Mouse (Mus musculus) cerebellum, adult (tissue): ENCODE measurements at regions not wholly inside any gene's neighbourhood (a gene's known extent, or its start where the extent isn't known, plus 50 kb on each side); places are given as distances from the start of the nearest gene placed in this dataset.

Experiments
- ATAC-seq: cut with Nextera tagmentation; 2 replicates; pipeline ENCODE4 v1.9.2; 2017; ENCODE audit warnings: mild to moderate bottlenecking, moderate library complexity, mixed read lengths; ENCODE audit not compliant: insufficient number of reproducible peaks, low FRiP score, low TSS enrichment

DNA sequence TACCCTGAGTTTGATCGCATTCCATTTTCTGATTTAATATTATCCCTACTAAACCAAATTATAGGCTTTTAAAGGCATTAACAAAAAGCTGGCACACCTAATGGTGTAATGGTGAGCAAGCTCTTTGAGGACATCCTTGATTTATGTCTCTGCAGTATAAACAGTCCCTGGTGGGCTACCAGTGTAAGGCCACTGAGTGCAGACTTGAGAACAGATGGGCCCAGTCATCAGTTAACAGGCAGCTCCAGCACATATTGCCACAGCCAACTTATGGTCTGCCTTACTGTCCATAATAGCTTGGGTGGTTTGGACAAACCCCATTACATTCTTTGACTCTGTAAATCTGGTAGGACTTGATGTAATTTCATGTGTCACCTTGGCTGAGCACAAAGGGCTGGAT lies 144.4 kb upstream of the Fndc3a start:
- ATAC-seq = no peak

DNA sequence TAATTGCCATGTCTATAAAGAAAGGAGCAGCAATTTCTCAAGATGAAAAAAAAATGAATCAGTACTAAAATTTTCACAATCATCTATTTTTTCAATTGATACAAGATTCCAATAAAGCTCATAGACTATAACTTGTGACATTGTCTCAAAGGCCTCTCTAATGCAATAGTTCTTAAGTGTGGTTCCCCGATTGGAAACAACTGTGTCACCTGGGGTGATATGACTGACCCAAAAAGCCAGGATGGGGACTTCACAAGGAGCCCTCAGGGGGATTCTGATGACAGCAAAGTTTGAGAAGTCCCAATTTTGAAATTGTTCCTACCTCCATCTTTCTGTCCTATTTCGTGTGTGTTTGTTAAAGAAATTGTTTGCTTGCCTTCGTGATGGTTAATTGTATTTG lies 143.3 kb upstream of the Fndc3a start:
- no peak for ATAC-seq

DNA sequence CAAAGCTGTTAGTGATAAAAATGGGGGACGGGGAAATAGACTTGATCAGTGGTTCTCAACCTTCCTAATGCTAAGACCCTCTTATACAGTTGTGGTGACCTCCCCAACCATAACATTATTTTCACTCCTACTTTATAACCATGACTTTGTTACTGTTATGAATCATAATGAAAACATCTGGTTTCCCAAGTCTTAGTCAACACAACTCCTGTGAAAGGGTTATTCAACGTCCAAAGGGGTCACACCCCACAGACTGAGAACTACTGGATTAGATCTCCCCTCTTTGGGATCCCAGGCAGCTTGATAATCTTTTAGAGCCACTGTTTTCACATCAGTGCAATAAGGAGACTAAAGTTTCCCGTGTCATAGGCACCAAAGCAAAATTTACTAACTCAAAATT lies 141.1 kb upstream of the Fndc3a start:
- ATAC-seq = no peak

DNA sequence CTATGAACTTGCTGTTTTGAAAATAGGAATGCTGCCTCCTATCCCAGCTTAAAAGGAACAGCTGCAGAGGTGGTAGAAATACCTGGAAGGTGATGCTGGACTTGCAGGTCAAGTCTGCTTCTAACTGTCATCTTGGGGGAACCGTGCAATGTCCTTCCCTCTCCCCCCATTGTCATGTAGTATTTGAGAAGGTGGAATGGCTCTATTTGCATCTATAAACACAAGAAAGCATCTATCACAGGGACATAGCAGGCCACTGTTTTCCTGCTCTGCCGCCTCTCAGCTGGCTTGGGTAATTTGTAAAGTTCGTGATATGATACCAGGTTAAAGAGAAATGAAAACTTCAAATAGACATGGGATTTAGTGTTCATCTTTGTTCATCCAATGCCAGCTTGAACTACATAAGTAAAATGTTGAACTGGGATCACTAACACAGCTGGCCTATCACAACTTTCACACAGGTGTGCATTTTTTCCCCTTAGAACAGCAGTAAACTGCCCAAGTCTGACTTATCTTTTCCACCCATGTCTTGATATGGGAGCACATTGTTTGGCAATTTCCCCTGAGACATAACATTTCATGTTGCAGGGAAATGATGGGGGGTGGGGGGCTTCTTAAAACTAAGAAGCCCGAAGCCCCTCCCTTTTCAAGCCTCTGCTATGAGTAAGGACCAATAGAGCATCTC lies 138.6 kb upstream of the Fndc3a start:
- no peak for ATAC-seq

DNA sequence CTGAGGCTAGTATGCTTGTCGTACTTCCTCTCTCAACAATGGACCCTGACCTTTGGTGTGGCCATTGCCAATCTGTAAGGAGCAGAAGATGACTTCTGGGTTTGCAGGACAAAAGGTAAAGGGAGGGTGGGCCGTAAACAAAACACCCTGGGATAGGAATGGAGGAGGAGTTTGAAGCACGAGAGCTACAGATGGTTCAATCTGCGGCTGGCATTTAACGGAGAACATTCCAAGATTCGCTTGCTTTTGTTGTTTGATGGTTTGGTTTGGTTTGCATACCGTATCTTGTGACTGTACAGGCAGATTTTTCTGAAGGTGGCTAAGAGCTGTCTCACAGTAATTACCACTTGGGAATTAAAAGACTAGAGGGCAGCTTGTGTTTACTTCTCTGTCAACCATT lies 137.7 kb upstream of the Fndc3a start:
- no peak for ATAC-seq

DNA sequence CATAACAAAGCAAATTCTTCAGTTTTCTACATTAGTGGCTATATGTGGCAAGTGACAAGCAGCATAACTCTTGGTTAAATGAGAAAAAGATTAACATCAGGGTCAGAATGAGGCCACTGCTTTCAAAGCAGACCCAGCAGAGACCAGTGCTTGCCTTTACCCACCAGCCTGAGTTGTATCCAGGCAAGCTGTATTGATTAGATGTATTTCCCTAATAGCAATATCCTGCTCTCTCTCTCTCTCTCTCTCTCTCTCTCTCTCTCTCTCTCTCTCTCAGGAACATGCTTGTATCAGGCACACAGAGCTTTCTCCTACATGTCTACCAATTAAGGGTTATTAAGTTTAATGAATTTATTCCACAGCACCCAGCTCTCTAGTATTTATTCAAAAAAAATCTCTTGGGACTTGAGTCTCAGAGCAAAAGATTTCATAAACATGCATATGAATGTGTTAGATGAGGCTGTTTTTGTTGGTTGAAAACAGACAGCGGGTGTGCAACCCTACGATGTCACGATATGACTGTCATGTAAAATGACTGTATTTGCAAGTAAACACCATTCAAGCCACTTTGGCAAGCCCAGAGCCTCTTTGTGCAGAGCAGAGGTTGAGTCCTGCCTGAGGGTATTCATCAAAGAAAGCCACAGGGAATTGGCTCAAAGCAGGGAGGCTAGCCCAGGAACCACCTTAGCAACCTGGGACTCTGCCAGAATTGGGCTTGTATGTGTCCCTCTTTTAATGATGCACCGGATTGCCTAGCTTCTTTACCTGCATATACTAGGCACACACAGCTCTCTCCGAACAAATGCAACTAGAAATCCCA lies 136.0 kb upstream of the Fndc3a start:
- ATAC-seq = no peak

DNA sequence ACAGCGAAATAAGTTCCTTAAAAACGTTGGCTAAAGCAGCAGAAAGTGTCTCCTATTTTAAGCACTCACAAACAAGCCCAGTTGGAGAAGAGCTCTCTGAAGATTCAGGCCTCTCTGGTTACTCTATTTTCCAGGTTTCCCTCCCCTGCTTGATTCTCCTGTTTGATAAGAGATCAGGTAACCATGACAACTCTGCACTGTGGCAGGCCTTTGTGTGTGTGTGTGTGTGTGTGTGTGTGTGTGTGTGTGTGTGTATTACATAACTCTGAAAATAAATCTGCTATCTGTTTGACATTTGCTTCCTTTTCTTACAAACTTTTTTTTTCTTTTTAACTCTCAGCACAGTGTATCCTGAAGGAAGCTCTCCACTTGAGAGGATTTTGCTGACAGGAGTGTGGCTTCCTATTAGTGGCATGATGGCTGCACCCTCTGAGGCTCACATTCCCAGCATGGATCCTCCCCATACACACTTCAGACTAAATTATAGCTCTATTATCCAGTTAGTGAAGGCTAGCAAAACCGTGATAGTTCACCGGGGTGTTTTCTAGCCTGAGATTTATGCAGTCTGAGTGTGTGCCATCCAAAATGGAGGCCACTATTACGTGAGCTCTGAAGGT lies 135.1 kb upstream of the Fndc3a start:
- no peak for ATAC-seq

DNA sequence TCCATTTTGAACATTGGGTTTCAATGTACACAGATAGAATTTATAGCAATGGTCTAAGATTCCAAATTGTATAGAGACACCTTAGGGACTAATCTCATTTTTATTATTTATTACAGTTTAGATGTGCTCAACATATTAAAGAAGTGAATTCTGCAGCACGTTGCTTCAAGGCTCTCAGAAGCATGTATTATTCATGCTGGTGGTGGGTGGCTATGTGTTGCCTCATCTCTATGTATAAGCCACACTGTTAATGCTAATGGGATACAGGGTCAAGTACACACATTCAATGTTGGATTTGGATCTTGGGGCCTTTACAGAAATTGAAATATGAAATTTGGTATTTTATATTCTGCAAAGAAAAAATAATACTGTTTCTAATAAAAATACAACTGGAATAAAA lies 131.9 kb upstream of the Fndc3a start:
- ATAC-seq = no peak

DNA sequence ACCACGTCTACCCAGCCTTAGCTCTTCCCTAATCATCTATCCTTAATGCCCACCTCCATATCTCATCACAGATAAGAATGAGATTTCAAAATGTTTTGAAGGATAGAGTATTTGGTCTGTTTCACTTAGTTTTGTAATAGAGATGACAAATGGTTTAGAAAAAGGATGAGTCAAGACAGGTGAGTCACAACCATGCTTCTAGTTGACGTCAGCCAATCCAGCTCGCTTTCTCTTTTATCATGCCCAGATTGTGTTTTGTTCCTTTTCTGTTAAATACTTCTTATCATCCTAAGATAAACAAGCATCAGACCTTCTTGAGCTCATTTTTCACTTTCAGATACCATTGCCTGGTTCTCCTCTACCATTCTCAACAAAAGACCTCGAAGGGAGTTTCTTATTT lies 125.4 kb upstream of the Fndc3a start:
- ATAC-seq = no peak

DNA sequence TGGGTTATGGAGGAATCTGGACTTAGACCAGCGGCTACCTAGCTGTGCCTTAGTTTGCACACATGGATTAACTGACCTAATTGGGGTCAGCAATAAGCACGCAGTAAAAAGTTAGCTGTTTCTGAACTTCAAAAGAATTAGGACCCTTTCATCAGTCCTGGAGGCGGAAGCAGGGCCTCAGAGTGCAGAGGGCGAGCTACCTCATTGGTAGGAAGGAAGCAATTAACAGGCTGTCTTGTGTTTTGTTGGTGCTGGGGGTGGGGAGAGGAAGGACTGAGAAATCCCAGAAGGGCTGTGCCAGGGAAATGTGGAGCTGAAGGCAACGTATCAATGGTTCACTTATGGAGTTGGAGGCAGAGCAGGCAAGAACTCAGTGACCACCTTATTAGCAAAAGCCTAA lies 119.5 kb upstream of the Fndc3a start:
- ATAC-seq = no peak

DNA sequence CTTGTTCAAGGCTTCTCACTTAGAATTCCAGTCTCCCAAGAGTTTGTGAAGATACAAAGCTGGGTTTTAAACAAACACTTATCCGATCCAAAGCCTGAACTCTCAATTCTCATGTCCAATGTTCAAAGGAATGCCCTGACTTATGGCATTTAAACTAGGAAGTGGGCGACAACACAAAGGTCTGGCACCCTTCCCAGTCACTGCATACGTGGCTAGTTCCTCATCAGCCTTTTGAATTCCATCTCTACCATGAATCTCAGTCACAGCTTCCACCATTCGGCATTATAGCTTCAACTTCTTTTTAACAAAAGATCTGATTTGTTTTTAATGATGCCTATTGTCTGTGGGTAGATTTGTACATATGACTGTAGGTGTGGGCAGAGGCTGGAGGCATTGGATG lies 115.7 kb upstream of the Fndc3a start:
- no peak for ATAC-seq

DNA sequence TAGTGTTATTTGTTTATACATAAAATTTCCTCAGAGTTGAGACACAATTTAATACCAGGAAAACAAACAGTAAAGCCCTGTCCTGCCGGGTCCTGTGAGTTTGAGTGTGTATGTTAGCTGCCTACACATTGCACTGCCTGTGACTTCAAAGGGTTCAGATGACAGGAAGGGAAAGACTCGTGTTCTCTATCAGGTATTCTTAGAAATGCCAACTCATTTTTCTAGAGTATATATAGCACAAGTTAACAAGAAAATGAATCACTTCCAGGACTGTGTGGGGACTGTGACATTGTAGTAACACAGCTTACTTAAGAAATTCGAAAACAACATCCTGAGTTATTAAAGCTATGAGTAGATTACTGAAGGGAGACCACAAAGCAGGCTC lies 112.4 kb upstream of the Fndc3a start:
- ATAC-seq = no peak

DNA sequence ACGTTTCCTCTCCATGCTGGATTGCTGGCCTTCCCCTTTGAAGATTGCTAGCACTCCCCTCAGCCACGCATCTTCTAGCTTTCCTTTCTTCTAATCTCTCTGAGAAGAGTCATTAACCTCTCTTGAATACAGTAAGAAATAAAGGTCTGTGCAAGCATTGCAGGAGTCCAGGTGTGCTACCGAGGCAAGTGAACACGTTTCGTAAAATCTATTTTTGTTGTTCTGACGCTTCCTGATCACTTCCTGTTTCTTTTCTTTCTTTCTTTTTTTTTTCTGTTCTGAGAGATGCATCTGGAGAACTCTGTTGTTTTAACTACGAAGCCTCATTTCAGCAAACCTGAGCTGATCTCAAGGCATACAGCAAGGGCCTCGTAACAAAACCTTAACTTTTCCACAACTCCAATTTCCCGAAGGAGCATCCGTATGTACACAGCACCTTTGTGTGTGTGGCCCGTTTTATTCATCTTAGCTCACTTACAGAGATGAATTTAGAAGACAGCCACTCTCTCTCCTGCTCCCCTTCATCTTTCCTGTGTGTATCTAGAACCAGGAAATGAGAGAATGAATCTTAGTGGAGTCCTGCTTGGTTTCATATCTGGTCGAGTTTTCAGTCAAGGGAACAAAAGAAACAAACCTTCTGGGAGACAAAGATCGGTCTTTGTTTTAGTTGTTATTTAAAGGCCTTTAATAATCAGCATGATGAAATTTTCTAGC lies 111.9 kb upstream of the Fndc3a start:
- no peak for ATAC-seq

DNA sequence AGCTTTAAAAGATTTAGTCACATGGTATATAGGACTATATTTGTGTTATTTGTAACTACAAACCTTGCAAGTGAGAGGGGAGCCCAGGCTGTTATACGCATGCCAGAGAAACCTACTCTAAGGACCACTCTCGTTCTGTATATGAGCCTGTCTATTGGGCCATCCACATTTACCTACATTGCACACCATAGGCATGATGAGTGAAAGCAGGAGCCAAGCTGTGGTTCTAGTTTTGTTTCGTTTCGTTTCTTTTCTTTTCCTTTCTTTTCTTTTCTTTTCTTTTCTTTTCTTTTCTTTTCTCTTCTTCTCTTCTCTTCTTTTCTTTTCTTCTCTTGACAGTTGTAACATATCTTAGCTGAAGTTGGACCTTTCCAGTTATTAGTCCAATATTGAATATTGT lies 109.2 kb upstream of the Fndc3a start:
- ATAC-seq = no peak

DNA sequence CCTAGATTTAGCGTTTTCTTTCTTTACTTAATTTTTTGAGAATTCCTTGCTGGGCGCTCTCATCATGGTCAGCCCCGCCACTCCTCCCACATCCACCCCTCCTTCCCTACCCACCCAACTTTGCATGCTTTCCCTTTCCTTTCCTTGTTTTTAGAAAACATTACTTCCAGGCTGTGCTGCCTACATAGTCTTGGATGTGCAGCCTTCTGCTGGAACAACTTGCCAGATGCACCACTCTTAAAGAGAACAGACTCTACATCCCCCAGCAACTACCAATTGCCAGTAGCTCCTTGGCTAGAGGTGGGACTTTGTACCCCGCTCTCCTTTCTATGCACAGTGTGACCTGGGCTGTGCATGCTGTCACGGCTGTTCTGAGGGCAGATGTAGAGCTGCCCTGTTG lies 108.0 kb upstream of the Fndc3a start:
- ATAC-seq = no peak

DNA sequence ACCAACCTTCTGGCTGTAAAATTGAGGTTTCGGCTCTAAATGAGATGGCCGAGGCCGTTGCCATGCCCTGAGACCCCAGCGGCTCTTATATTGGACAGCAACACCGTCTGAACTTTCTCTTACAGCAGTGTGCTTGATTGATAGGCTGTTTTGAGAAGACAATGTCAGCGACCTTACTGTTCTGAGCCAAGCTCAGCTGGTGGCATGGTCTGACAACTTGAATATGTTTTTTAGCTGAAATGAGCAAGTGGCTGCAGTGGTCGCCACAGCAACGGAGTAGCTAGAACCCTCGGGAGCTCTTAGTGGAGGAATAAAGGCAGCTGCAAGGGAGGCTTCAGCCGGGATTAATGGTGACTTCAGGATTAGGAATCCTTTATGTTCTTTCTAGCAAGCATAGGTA lies 107.0 kb upstream of the Fndc3a start:
- no peak for ATAC-seq

DNA sequence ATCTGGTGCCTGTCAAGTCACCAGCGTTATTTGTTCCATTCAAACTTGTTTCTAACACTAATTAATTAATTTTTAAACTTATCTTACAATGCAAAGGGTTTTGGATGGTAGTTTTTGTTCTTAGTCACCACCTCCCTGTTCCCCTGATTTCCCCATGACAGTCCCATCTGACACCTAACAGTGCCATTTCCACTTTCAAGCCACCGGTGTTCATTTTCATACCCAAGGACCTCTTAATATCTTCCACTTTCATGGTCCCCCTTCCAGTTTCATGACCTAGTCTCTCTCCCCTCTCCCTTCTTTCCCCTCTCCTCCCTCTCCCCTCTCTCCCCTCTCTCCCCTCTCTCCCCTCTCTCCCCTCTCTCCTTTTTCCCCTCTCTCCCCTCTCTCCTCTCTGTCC lies 99.3 kb upstream of the Fndc3a start:
- ATAC-seq = no peak

DNA sequence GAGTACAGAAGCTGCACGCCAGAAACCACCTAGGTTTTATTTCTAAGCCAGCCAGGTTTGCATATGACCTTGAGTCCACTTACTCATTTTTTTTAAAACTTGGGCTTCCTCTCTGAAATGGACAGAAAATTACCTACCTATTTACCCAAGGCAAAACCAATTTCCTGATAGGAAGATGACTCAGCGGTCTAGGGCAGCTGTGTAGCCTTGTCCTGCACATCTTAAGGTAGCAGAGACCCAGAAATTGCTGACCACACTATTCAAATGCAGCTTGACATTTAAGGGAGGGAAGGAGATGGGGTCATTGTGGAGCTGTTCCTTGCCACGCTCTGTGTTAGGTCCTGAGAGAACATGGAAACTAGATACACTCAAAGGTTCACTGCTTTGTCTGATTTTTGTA lies 98.1 kb upstream of the Fndc3a start:
- ATAC-seq = no peak

DNA sequence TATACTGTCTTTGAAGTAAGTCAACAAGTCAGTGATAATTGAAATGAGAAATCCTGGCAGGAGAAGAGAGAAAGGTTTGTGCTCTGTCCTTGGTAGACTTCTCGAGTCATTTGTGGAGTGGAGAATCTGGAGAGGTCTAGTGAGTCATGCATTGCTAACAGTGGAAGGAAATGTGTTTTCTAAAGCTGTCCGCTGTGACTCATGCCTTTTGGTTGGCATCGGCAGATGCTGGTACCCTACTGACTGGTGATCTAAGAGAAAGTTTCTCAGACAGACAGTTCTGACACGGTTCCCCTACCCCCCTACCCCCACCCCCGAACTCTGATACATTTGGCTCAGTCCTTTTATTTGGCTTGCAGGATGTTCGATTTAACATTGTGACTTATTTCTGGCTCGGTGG lies 97.5 kb upstream of the Fndc3a start:
- ATAC-seq = no peak

DNA sequence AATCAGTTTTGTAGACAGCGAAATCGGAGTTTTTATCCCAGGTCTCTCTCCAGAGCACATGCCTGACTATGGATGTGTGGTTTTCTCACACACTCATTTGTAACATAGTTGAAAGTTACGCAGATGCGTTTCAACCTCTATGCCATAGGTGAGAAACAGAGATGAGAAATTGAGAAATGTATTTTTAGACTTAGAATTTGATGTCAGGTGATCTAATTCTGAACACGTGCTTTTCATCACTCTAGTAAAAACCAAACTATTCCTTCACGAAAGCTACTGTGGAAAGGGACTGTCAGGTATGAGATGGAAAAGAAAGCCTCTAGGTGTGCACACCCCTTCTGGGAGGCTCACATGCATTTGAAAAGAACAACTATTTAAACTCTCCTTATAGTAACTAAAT lies 96.8 kb upstream of the Fndc3a start:
- ATAC-seq = no peak

DNA sequence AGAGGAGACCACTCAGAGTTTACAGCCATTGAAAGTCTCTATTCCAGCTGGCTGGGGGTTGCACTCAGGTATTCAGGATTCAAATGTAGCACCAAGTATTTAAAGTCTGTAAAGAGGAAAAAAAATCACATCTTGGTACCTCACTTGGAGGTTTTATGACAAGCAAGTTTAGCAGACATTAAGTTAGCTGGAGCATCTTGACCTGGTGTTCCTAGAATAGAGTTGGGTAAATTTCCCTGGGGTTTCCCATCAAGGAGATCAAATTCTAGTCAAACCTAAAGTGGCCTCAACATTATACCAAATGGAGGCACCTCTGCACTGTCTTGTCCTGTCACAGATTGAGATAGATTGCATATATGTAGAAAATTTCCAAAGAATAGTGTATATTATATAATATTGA lies 93.8 kb upstream of the Fndc3a start:
- ATAC-seq = no peak
